Comparison of ENCODE assay signal across 1 mouse cellular context in the genomic region with DNA sequence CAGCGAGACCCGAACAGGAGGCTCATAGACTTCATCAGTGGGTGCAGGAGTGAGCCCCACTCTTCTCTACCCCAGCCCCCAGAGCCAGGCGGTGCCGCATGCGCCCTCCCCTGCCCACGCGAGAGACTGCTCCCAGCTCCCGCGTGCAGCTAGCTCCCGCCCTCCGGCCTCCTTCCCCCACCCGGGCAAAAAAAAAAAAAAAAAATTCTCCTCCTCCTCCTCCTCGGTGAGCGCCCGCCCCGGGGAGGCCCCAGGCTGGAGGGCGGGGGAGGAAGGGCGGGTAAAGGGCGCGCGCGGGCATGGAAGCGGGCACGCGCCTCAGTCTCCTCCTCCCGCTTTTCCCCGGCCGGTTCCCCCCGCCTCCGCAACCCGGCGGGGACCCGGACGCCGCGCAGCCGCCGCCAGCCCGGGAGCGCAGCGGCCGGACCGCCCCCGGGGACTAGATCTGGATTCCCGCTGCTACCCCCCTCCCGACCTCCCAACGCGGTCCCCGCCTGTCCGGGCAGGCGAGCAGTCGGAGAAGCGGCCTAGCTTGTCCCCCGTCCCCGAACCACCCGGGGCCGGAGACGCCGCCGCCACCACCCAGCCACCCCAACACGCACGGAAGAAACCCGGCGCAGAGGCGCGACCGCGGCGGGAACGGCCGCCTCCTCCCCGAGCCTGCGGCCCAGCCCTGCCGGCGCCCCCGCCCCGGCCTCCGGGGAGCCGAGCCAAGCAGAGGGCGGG.
TF ChIP-seq lines count a peak whose summit lies in the region.

No protein-coding gene starts in this region.

TF ChIP-seq in myocyte, 11 proteins besides CTCF, POLR2A, EP300 and RAD21:
- TF ChIP-seq USF1 (IDR thresholded peaks at IDR 0.05; ENCODE audit: low read depth) (no peak), MYOG (IDR thresholded peaks at IDR 0.05; ENCODE audit: control insufficient read depth in 1 of 3, insufficient read depth in 1 of 3, insufficient read length in 2 of 3, low read depth in 2 of 3) (peak in 1 of 3 experiments; percentile 6), REST (IDR thresholded peaks at IDR 0.05; ENCODE audit: insufficient read depth, insufficient read length) (no peak), CEBPB (IDR thresholded peaks at IDR 0.05; ENCODE audit: insufficient read depth, poor library complexity, severe bottlenecking) (no peak), POLR2AphosphoS2 (IDR thresholded peaks at IDR 0.05; ENCODE audit: insufficient read length, low read depth) (peak; percentile 29)
